In the genomic region with DNA sequence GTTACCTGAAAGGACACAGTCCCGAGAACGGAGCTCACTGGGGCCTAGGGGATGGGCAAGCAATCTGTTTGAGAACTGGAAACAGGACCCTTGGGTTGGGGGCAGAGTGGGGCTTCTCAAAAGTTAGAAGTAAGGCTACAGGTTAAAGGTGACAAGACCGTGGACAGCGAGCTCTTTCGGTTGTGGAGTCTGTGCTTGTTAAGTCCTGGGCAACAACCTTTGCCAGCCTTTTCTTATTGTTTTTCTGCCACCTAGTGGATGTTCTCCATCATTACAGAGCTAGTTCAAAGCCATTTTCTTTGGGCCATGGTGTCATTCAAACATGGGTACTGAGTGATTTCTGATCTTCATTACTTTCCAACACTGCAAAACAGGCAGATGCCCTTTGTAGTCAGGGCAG, we compare ENCODE assay signal across 9 mouse cellular contexts. TPM values are rescaled to one million over a fixed set of nuclear protein-coding genes. Genes with fewer than 3 reads are reported as not detected.
DNase-seq lines count a peak whose midpoint lies in the region; ATAC-seq and TF ChIP-seq lines count a peak whose summit lies in the region.
"Had no signal": no experiment of that assay in that cellular context is flagged by ENCODE, and none has a peak within 500 bp of the region (broad histone marks: within the 10 kb centered on the region; RNA-seq: fewer than 3 reads in every experiment).

No protein-coding gene starts in this region.

- H3K4me1 ChIP-seq in ES-Bruce4 (ENCODE audit: control insufficient read depth, insufficient read depth, low read length) = no peaks in the 10 kb centered on the region

- DNase-seq in adrenal gland, postnatal 10 days = peak; percentile 45
- no peak for DNase-seq in adrenal gland, postnatal 25 days
- DNase-seq in layer of hippocampus, adult 11-12 months (ENCODE audit: low spot score) = peak; percentile 49
- no peak for DNase-seq in layer of hippocampus, postnatal 36 days
- DNase-seq in cerebellum, postnatal 14 days = peak; percentile 64 to 74
- DNase-seq in lung, postnatal 14 days = peak; percentile 32

- H3K27ac ChIP-seq in ES-Bruce4 (ENCODE audit: insufficient read depth, low read length) = no peak overlapping the region
- H3K27ac ChIP-seq: heart, embryonic 13.5 days had no signal

- ATAC-seq in monocyte, adult 5-6 weeks (replicated peaks; ENCODE audit: insufficient number of reproducible peaks, low FRiP score, low TSS enrichment, poor library complexity, severe bottlenecking) = no peak

- no peaks in the 10 kb centered on the region for H3K36me3 ChIP-seq in ES-Bruce4 (ENCODE audit: control insufficient read depth, insufficient read depth, low read length, poor library complexity, severe bottlenecking)

- no peaks in the 10 kb centered on the region for H3K9me3 ChIP-seq in ES-Bruce4 (replicated peaks; ENCODE audit: control insufficient read depth, insufficient read depth, low read length, poor library complexity, severe bottlenecking)
- H3K9me3 ChIP-seq: heart, embryonic 13.5 days had no signal

- no peak for TF ChIP-seq EP300 in ES-Bruce4 (IDR thresholded peaks at IDR 0.05; ENCODE audit: insufficient read depth, low read depth, low read length)

- no peak for TF ChIP-seq POLR2A in ES-Bruce4 (IDR thresholded peaks at IDR 0.05; ENCODE audit: insufficient read depth, low read length)

- no peaks in the 10 kb centered on the region for H3K27me3 ChIP-seq in ES-Bruce4 (ENCODE audit: control insufficient read depth, insufficient read depth, low read length, poor library complexity, severe bottlenecking)
- H3K27me3 ChIP-seq: heart, embryonic 13.5 days had no signal

- peak; percentile 38 for TF ChIP-seq CTCF in ES-Bruce4 (IDR thresholded peaks at IDR 0.05; ENCODE audit: low read depth, low read length)

- H3K4me3 ChIP-seq in ES-Bruce4 (ENCODE audit: low read depth, low read length) = no peak overlapping the region
- H3K4me3 ChIP-seq: heart, embryonic 13.5 days had no signal

- H3K9ac ChIP-seq in ES-Bruce4 (ENCODE audit: low read depth, poor library complexity, severe bottlenecking) = no peak overlapping the region
- H3K9ac ChIP-seq: heart, embryonic 13.5 days had no signal

RNA-seq across cellular contexts. Expression of a gene that starts 31.1 kb away (rescaled TPM):
- 10 to 100 TPM; 39.5 to 53.0 TPM for total RNA-seq in adrenal gland, postnatal 10 days (2021)
- total RNA-seq in adrenal gland, postnatal 25 days (2021) = 84.6 and 96.5 TPM in 2 replicates
- 1 to 10 TPM; 6.2 to 6.9 TPM for total RNA-seq in layer of hippocampus, postnatal 36 days (2021)
- 4.1 and 4.3 TPM in 2 replicates for polyA plus RNA-seq in ES-Bruce4 (2011; ENCODE audit: insufficient read depth, insufficient read length, low read depth, missing spikeins)
- not detected in 3 replicates for total RNA-seq in monocyte, adult 5-6 weeks (2017)

RNA-seq across cellular contexts. Expression of a gene that starts 49.1 kb away (rescaled TPM):
- total RNA-seq in adrenal gland, postnatal 10 days (2021) = 100 to 1,000 TPM; 348 to 351 TPM
- 429 and 434 TPM in 2 replicates for total RNA-seq in adrenal gland, postnatal 25 days (2021)
- 100 to 1,000 TPM; 302 to 334 TPM for total RNA-seq in layer of hippocampus, postnatal 36 days (2021)
- polyA plus RNA-seq in ES-Bruce4 (2011; ENCODE audit: insufficient read depth, insufficient read length, low read depth, missing spikeins) = 462 and 476 TPM in 2 replicates
- 966 to 1,065 TPM (median 980 TPM) in 3 replicates for total RNA-seq in monocyte, adult 5-6 weeks (2017)

Comparison
In these comparisons a context has a peak if more than half of its experiments do, and no peak if none do; other contexts are left out.
1. DNase-seq: peak in adrenal gland, postnatal 10 days (single experiment), layer of hippocampus, adult 11-12 months (single experiment), cerebellum, postnatal 14 days (2 of 2) and lung, postnatal 14 days (single experiment); none in adrenal gland, postnatal 25 days (single experiment) and layer of hippocampus, postnatal 36 days (0 of 2).
2. RNA of a gene that starts 31.1 kb away (total RNA-seq): 84.6 to 96.5 TPM in adrenal gland, postnatal 25 days and 39.5 to 53.0 TPM in adrenal gland, postnatal 10 days; 6.2 to 6.9 TPM in layer of hippocampus, postnatal 36 days and not detected in monocyte, adult 5-6 weeks; every median in the first group is over 4 times any median in the second.